Mouse (Mus musculus) olfactory bulb, adult 2 months (tissue): Measurements from ENCODE around the gene Dhx9.

Source experiments
- CTCF ChIP-seq: fragments of 200-500 bp; IDR thresholded peaks from 2 replicates; pipeline ENCODE4 v1.5.1; 2012; ENCODE audit warnings: low read depth, mild to moderate bottlenecking, low read length, moderate library complexity; ENCODE audit not compliant: insufficient read depth
- POLR2A ChIP-seq: fragments of 200-500 bp; IDR thresholded peaks from 2 replicates; pipeline ENCODE4 v1.6.1; 2012; ENCODE audit warnings: mild to moderate bottlenecking, low read depth, low read length, moderate library complexity; ENCODE audit not compliant: insufficient read depth

DNA sequence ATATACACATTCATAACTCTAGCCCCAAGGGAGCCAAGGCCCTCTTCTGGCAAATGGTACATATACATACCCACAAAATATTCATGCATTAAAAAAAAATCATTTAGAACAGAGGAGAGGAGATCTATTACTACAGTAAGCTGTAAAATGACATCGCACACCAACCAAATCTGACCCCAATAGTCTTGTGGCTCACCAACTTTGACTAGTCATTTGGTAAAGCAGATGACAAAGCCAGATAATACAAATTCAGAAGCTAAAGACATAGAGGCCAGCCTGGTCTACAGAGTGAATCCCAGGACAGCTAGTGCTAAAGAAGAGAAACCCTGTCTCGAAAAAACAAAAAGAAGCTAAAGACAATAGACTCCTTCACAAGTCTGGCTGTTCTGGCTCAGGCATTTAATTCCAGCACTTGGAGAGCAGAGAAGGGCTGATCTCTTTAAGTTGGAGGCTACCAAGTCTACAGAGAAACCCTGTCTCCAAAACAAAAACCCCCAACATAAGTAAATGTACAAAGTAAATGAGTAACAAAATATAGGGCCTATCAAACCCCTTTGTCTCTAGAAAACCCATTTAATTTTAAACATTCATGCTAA is 2.2 kb downstream of the Dhx9 start:
- no peak for TF ChIP-seq POLR2A
- no peak for TF ChIP-seq CTCF
